Mouse (Mus musculus) embryonic facial prominence, embryonic 12.5 days (tissue): ENCODE measurements around the gene Zfp950. TPM values are rescaled to one million over a fixed set of nuclear protein-coding genes. Genes with fewer than 3 reads are reported as not detected.

ENCODE experiments used
- polyA plus RNA-seq: library from polyadenylated mRNA; unstranded; fragments of >200 nt; fragmentation: Nextera tagmentation; extraction: Ambion mirVana; gene quantifications from 2 replicates; pipeline ENCODE4 v1.2.1, GENCODE M21; 2016

Gene Zfp950
- polyA plus RNA-seq, 1 experiment from 2014 or later = 52.7 TPM

Other genes starting within 250 kb of the Zfp950 start
- gene Gm7102, start 35.5 kb upstream of the Zfp950 start, polyA plus RNA-seq = 0.20 and 0.33 TPM in 2 replicates
- gene Gm6020, start 43.0 kb upstream of the Zfp950 start, polyA plus RNA-seq = not detected in 2 replicates
- 32.4 and 36.1 TPM in 2 replicates for gene Csf2ra, start 87.6 kb upstream of the Zfp950 start, polyA plus RNA-seq
- gene Gm21060, start 156.2 kb upstream of the Zfp950 start, polyA plus RNA-seq = not detected in 2 replicates